Mouse (Mus musculus) myocyte (in vitro differentiated cells): ENCODE data around the gene Atoh8. TPM values are rescaled to one million over a fixed set of nuclear protein-coding genes. Genes with fewer than 3 reads are reported as not detected.

Experiments
- H3K27me3 ChIP-seq: one replicate; pipeline ENCODE4 v1.6.1; 2011; ENCODE audit not compliant: control insufficient read depth, insufficient read depth, insufficient read length
- H3K36me3 ChIP-seq: one replicate; pipeline ENCODE4 v1.6.1; 2011; ENCODE audit not compliant: control insufficient read depth, insufficient read depth
- H3K4me2 ChIP-seq: one replicate; pipeline ENCODE4 v1.6.1; 2011; ENCODE audit warnings: low read depth, control low read depth
- H3K4me3 ChIP-seq: one replicate; pipeline ENCODE4 v1.5.1; 2011; ENCODE audit warnings: mild to moderate bottlenecking, control low read depth, moderate library complexity
- H3K79me2 ChIP-seq: one replicate; pipeline ENCODE4 v1.6.1; 2011; ENCODE audit not compliant: control insufficient read depth, insufficient read depth
- H3ac ChIP-seq: one replicate; pipeline ENCODE4 v1.6.1; 2011; ENCODE audit not compliant: control insufficient read depth, insufficient read length
- CEBPB ChIP-seq: IDR thresholded peaks from 2 replicates; pipeline ENCODE4 v1.6.1; 2011; ENCODE audit warnings: mild to moderate bottlenecking, moderate library complexity; ENCODE audit not compliant: poor library complexity, insufficient read depth, severe bottlenecking
- E2F4 ChIP-seq: IDR thresholded peaks from one replicate; pipeline ENCODE4 v1.6.1; 2011; ENCODE audit warnings: mild to moderate bottlenecking, control low read depth, moderate library complexity; ENCODE audit not compliant: insufficient read depth
- MAX ChIP-seq: IDR thresholded peaks from one replicate; pipeline ENCODE4 v1.6.1; 2011; ENCODE audit warnings: low read depth, mild to moderate bottlenecking, control low read depth
- MYOD1 ChIP-seq, 3 experiments: IDR thresholded peaks; one replicate each; pipeline ENCODE4 v1.6.1; 2011; ENCODE audit warnings: control low read depth in 2 of 3, low read depth in 2 of 3, mild to moderate bottlenecking in 2 of 3, moderate library complexity in 1 of 3; ENCODE audit not compliant: insufficient read length in 2 of 3, control insufficient read depth in 1 of 3
- MYOG ChIP-seq, 3 experiments: IDR thresholded peaks; one replicate each; pipeline ENCODE4 v1.6.1; 2011; ENCODE audit warnings: control low read depth in 2 of 3, low read depth in 2 of 3, mild to moderate bottlenecking in 2 of 3; ENCODE audit not compliant: insufficient read length in 2 of 3, control insufficient read depth in 1 of 3, insufficient read depth in 1 of 3
- POLR2A ChIP-seq: IDR thresholded peaks from one replicate; pipeline ENCODE4 v1.6.1; 2011; ENCODE audit warnings: low read depth, mild to moderate bottlenecking, control low read depth, moderate library complexity; ENCODE audit not compliant: insufficient read length
- POLR2AphosphoS2 ChIP-seq: IDR thresholded peaks from one replicate; pipeline ENCODE4 v1.6.1; 2011; ENCODE audit warnings: low read depth, control low read depth; ENCODE audit not compliant: insufficient read length
- REST ChIP-seq: IDR thresholded peaks from one replicate; pipeline ENCODE4 v1.6.1; 2011; ENCODE audit warnings: mild to moderate bottlenecking, control low read depth, moderate library complexity; ENCODE audit not compliant: insufficient read depth, insufficient read length
- SRF ChIP-seq: IDR thresholded peaks from one replicate; pipeline ENCODE4 v1.6.1; 2011; ENCODE audit warnings: low read depth; ENCODE audit not compliant: control insufficient read depth, insufficient read length
- TCF12 ChIP-seq: IDR thresholded peaks from one replicate; pipeline ENCODE4 v1.6.1; 2011; ENCODE audit warnings: mild to moderate bottlenecking, control low read depth; ENCODE audit not compliant: poor library complexity, insufficient read depth, severe bottlenecking
- TCF3 ChIP-seq: IDR thresholded peaks from one replicate; pipeline ENCODE4 v1.6.1; 2011; ENCODE audit warnings: low read depth, control low read depth; ENCODE audit not compliant: insufficient read length
- USF1 ChIP-seq: IDR thresholded peaks from one replicate; pipeline ENCODE4 v1.6.1; 2011; ENCODE audit warnings: low read depth, mild to moderate bottlenecking, control low read depth, moderate library complexity
- polyA plus RNA-seq: library from polyadenylated mRNA; unstranded; fragments of >200 nt; fragmentation: generic; extraction: Trizol; gene quantifications from one replicate; pipeline ENCODE4 v1.2.1, GENCODE M21; 2012; ENCODE audit warnings: missing spikeins

Atoh8 gene
- polyA plus RNA-seq, 1 experiment: 2.1 TPM

GRCm38 (mm10) chr6:72277508-72278166, 42.3 kb upstream of the Atoh8 start:
- no peaks in the 10 kb centered on the region for H3K36me3 ChIP-seq
- no peaks in the 10 kb centered on the region for H3K27me3 ChIP-seq
- peak; percentile 6 for TF ChIP-seq TCF12
- TF ChIP-seq MYOG (IDR thresholded peaks at IDR 0.05; ENCODE audit: control insufficient read depth in 1 of 3, insufficient read depth in 1 of 3, insufficient read length in 2 of 3, low read depth in 2 of 3): peak in 2 of 3 experiments; percentile 82 to 88
- TF ChIP-seq MYOD1 (IDR thresholded peaks at IDR 0.05; ENCODE audit: control insufficient read depth in 1 of 3, insufficient read length in 2 of 3, low read depth in 2 of 3): peak in 2 of 3 experiments; percentile 59 to 75
- no peak for TF ChIP-seq REST
- no peak overlapping the region for H3ac ChIP-seq
- no peak overlapping the region for H3K4me3 ChIP-seq
- peak overlapping the region; percentile 59 for H3K4me2 ChIP-seq
- H3K79me2 ChIP-seq: no peaks in the 10 kb centered on the region

GRCm38 (mm10) chr6:72276972-72277441, 41.6 kb upstream of the Atoh8 start:
- Histone ChIP-seq H3K4me2 (peak overlapping the region; percentile 59), H3K4me3 (no peak overlapping the region), H3K79me2 (no peaks in the 10 kb centered on the region), H3K27me3 (no peaks in the 10 kb centered on the region), H3K36me3 (no peaks in the 10 kb centered on the region), H3ac (no peak overlapping the region)
- TF ChIP-seq MAX: no peak
- no peak for TF ChIP-seq POLR2A
- TF ChIP-seq E2F4: no peak
- no peak for TF ChIP-seq CEBPB
- no peak for TF ChIP-seq USF1

GRCm38 (mm10) chr6:72276141-72276540, 40.8 kb upstream of the Atoh8 start:
- H3K4me2 ChIP-seq: peak overlapping the region; percentile 59
- H3K36me3 ChIP-seq: no peaks in the 10 kb centered on the region
- no peaks in the 10 kb centered on the region for H3K79me2 ChIP-seq
- H3K27me3 ChIP-seq: no peaks in the 10 kb centered on the region
- no peak overlapping the region for H3K4me3 ChIP-seq
- H3ac ChIP-seq: no peak overlapping the region
- TF ChIP-seq MYOG (IDR thresholded peaks at IDR 0.05; ENCODE audit: control insufficient read depth in 1 of 3, insufficient read depth in 1 of 3, insufficient read length in 2 of 3, low read depth in 2 of 3) (no peak), TCF3 (no peak), SRF (no peak), POLR2A (no peak), TCF12 (no peak)

- no peaks in the 10 kb centered on the region for H3K79me2 ChIP-seq
- H3ac ChIP-seq: no peak overlapping the region
- TF ChIP-seq POLR2AphosphoS2 (no peak), MYOD1 (IDR thresholded peaks at IDR 0.05; ENCODE audit: control insufficient read depth in 1 of 3, insufficient read length in 2 of 3, low read depth in 2 of 3) (no peak), MAX (no peak), REST (no peak), MYOG (IDR thresholded peaks at IDR 0.05; ENCODE audit: control insufficient read depth in 1 of 3, insufficient read depth in 1 of 3, insufficient read length in 2 of 3, low read depth in 2 of 3) (no peak), USF1 (no peak), E2F4 (no peak), CEBPB (no peak)
- no peaks in the 10 kb centered on the region for H3K27me3 ChIP-seq
- no peak overlapping the region for H3K4me3 ChIP-seq
- no peaks in the 10 kb centered on the region for H3K36me3 ChIP-seq
- H3K4me2 ChIP-seq: no peak overlapping the region
Observed at GRCm38 (mm10) chr6:72275527-72275926, 40.1 kb upstream of the Atoh8 start.

GRCm38 (mm10) chr6:72273153-72273552, 37.8 kb upstream of the Atoh8 start:
- Histone ChIP-seq H3K27me3 (no peaks in the 10 kb centered on the region), H3K79me2 (no peaks in the 10 kb centered on the region), H3K36me3 (no peaks in the 10 kb centered on the region), H3K4me2 (no peak overlapping the region), H3ac (no peak overlapping the region), H3K4me3 (no peak overlapping the region)
- TF ChIP-seq MAX (no peak), SRF (no peak), TCF12 (no peak), E2F4 (no peak), TCF3 (no peak), MYOD1 (IDR thresholded peaks at IDR 0.05; ENCODE audit: control insufficient read depth in 1 of 3, insufficient read length in 2 of 3, low read depth in 2 of 3) (no peak), POLR2A (no peak), USF1 (no peak), MYOG (IDR thresholded peaks at IDR 0.05; ENCODE audit: control insufficient read depth in 1 of 3, insufficient read depth in 1 of 3, insufficient read length in 2 of 3, low read depth in 2 of 3) (no peak), CEBPB (no peak)
